ENCODE assay signal across 12 mouse cellular contexts in the genomic region with DNA sequence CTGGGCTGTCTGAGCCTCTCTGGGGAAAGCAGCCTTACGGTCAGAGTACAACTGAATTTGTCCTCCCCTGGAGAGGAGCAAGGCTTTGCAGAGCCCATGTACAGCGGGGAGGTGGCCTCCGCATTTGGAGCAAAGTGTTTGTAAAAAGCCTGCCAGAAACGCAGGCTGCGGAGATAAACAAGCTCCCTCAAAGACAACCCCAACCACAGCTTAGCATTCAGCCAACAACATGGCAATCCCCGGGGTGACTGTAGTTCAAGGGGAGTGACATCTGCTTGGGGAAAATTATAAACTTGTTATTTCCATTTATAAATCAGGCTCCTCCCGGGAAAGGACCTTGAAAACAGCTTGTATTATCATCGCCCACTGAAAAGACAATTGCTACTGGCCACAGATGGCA. TPM values are rescaled to one million over a fixed set of nuclear protein-coding genes. Genes with fewer than 3 reads are reported as not detected.
A peak's percentile ranks its signal among the peaks of the same experiment; 100 is the strongest.
DNase-seq lines count a peak whose midpoint lies in the region; ATAC-seq and TF ChIP-seq lines count a peak whose summit lies in the region.
"Had no signal": no experiment of that assay in that cellular context is flagged by ENCODE, and none has a peak within 500 bp of the region (broad histone marks: within the 10 kb centered on the region; RNA-seq: fewer than 3 reads in every experiment).

No protein-coding gene starts in this region.

- no peak for TF ChIP-seq POLR2A in olfactory bulb, adult 2 months (IDR thresholded peaks at IDR 0.05; ENCODE audit: insufficient read depth, low read depth, low read length)

- 22% methylated on average over 8 of the region's 8 CpGs for WGBS in hindbrain, embryonic 16.5 days
- WGBS in olfactory bulb, adult 2 months = 33% methylated on average over 8 of the region's 8 CpGs

- H3K27ac ChIP-seq in gastrocnemius, adult 2 months = peak overlapping the region; percentile 77
- H3K27ac ChIP-seq in hindbrain, embryonic 16.5 days (ENCODE audit: low read depth, low read length) = peak overlapping the region; percentile 19
- H3K27ac ChIP-seq in olfactory bulb, adult 2 months (ENCODE audit: insufficient read depth, low read depth, low read length) = 0 out of 2 replicates have a peak overlapping the region, but pooled peaks have one; percentile 6
- H3K27ac ChIP-seq: embryonic facial prominence, embryonic 12.5 days; limb, embryonic 15.5 days had no signal

- DNase-seq in gastrocnemius, adult 2 months = no peak
- no peak for DNase-seq in gastrocnemius, postnatal 36 days
- DNase-seq in ovary, postnatal 36 days (ENCODE audit: low spot score) = peak; percentile 50
- no peak for DNase-seq in ovary, postnatal 10 days (ENCODE audit: low spot score)
- DNase-seq in adrenal gland, adult 18-20 months (ENCODE audit: low spot score in 2 of 2) = no peak
- DNase-seq: adrenal gland, adult 2 months; retina, postnatal 1 day had no signal

- H3K4me1 ChIP-seq in hindbrain, embryonic 16.5 days (ENCODE audit: control insufficient read depth, insufficient read depth, low read depth, low read length) = peaks cover 39% of the 10 kb centered on the region
- peaks cover 16% of the 10 kb centered on the region for H3K4me1 ChIP-seq in olfactory bulb, adult 2 months (ENCODE audit: control insufficient read depth, insufficient read depth, low read length)

- H3K36me3 ChIP-seq in hindbrain, embryonic 16.5 days (ENCODE audit: control insufficient read depth, insufficient read depth, low read length) = no peaks in the 10 kb centered on the region
- H3K36me3 ChIP-seq: embryonic facial prominence, embryonic 12.5 days; limb, embryonic 15.5 days had no signal

- no peaks in the 10 kb centered on the region for H3K9me3 ChIP-seq in hindbrain, embryonic 16.5 days (ENCODE audit: control insufficient read depth, low read length)
- H3K9me3 ChIP-seq: embryonic facial prominence, embryonic 12.5 days; limb, embryonic 15.5 days had no signal

- TF ChIP-seq CTCF in gastrocnemius, adult 2 months (IDR thresholded peaks at IDR 0.05) = no peak
- no peak for TF ChIP-seq CTCF in olfactory bulb, adult 2 months (IDR thresholded peaks at IDR 0.05; ENCODE audit: insufficient read depth, low read depth, low read length)

- H3K9ac ChIP-seq in hindbrain, embryonic 16.5 days (ENCODE audit: low read depth, low read length) = no peak overlapping the region
- H3K9ac ChIP-seq: embryonic facial prominence, embryonic 12.5 days; limb, embryonic 15.5 days had no signal

- intact Hi-C loops in gastrocnemius, adult 2 months (cut with DNase I) = no loop called here
- intact Hi-C loops in gastrocnemius, postnatal 36 days (cut with DNase I) = no loop called here

- no peak for ATAC-seq in hindbrain, embryonic 16.5 days
- no peak for ATAC-seq in erythroid progenitor cell, adult 5-6 weeks (replicated peaks; ENCODE audit: low FRiP score, poor library complexity, severe bottlenecking)

- H3K27me3 ChIP-seq in hindbrain, embryonic 16.5 days (replicated peaks; ENCODE audit: control insufficient read depth, insufficient read depth, low read length) = peaks cover 4% of the 10 kb centered on the region

- H3K4me3 ChIP-seq in gastrocnemius, adult 2 months = 0 out of 2 replicates have a peak overlapping the region, but pooled peaks have one; percentile 9
- no peak overlapping the region for H3K4me3 ChIP-seq in hindbrain, embryonic 16.5 days (ENCODE audit: low read length)
- no peak overlapping the region for H3K4me3 ChIP-seq in olfactory bulb, adult 2 months (ENCODE audit: insufficient read depth, low read depth, low read length)
- H3K4me3 ChIP-seq: embryonic facial prominence, embryonic 12.5 days; limb, embryonic 15.5 days had no signal

- H3K4me2 ChIP-seq in hindbrain, embryonic 16.5 days (ENCODE audit: low read length) = no peak overlapping the region
- H3K4me2 ChIP-seq: limb, embryonic 15.5 days had no signal

RNA-seq across cellular contexts. Expression of gene Cd247, which starts 49.1 kb away (rescaled TPM):
- under 1 TPM; 0.17 to 0.38 TPM for total RNA-seq in gastrocnemius, adult 2 months (2021)
- total RNA-seq in gastrocnemius, postnatal 36 days (2021) = 1 to 10 TPM in 1 of 2 experiments, under 1 TPM in 1; 0.67 to 2.3 TPM
- polyA plus RNA-seq in hindbrain, embryonic 16.5 days (2015; fragmentation: Nextera tagmentation; extraction: Ambion mirVana) = 0.46 and 0.77 TPM in 2 replicates
- 189 TPM in 1 of 2 replicates, not detected in the other for polyA plus RNA-seq in olfactory bulb, adult 2 months (2012; ENCODE audit: insufficient read depth, insufficient read length, low replicate concordance, missing spikeins)
- 9.0 TPM in 1 of 2 replicates, not detected in the other for total RNA-seq in erythroid progenitor cell, adult 5-6 weeks (2015; ENCODE audit: low replicate concordance)
- 4.7 and 10.5 TPM in 2 replicates for total RNA-seq in erythroid progenitor cell, adult 5-6 weeks (2017; ENCODE audit: low replicate concordance)
- total RNA-seq in adrenal gland, adult 18-20 months (2021) = under 1 TPM; 0.20 to 0.74 TPM

Comparison
In these comparisons a context has a peak if more than half of its experiments do, and no peak if none do; other contexts are left out.
1. H3K27ac ChIP-seq: peak in every context shown above with its lines; median percentile 77 in gastrocnemius, adult 2 months; 19 in hindbrain, embryonic 16.5 days; 6 in olfactory bulb, adult 2 months.